Mouse (Mus musculus): ENCODE results near the gene Mccc1.

The Mccc1 gene

GRCm38 (mm10) chr3:35966493-35966892 lies 34.0 kb downstream of the Mccc1 start:
- DNase-seq (ENCODE audit: low read depth, low spot score), result no peak

GRCm38 (mm10) chr3:35964928-35965327 lies 35.5 kb downstream of the Mccc1 start:
- no peak for DNase-seq (ENCODE audit: low read depth, low spot score)

- no peak for DNase-seq (ENCODE audit: low read depth, low spot score)
Measured at GRCm38 (mm10) chr3:35963921-35964320, 36.6 kb downstream of the Mccc1 start.

GRCm38 (mm10) chr3:35963401-35963800 lies 37.1 kb downstream of the Mccc1 start:
- DNase-seq (ENCODE audit: low read depth, low spot score), result no peak

- DNase-seq (ENCODE audit: low read depth, low spot score), result no peak
Measured at GRCm38 (mm10) chr3:35962967-35963366, 37.5 kb downstream of the Mccc1 start.

- no peak for DNase-seq (ENCODE audit: low read depth, low spot score)
Measured at GRCm38 (mm10) chr3:35957230-35957629, 43.2 kb downstream of the Mccc1 start.

GRCm38 (mm10) chr3:35954901-35955575 lies 45.4 kb downstream of the Mccc1 start:
- DNase-seq (ENCODE audit: low read depth, low spot score), result no peak

GRCm38 (mm10) chr3:35953816-35954215 lies 46.7 kb downstream of the Mccc1 start:
- no peak for DNase-seq (ENCODE audit: low read depth, low spot score)

GRCm38 (mm10) chr3:35953184-35953583 lies 47.3 kb downstream of the Mccc1 start:
- DNase-seq (ENCODE audit: low read depth, low spot score), result no peak

- no peak for DNase-seq (ENCODE audit: low read depth, low spot score)
Measured at GRCm38 (mm10) chr3:35948197-35948596, 52.3 kb downstream of the Mccc1 start.

GRCm38 (mm10) chr3:35940520-35941135 lies 59.9 kb downstream of the Mccc1 start:
- no peak for DNase-seq (ENCODE audit: low read depth, low spot score)

GRCm38 (mm10) chr3:35940047-35940446 lies 60.4 kb downstream of the Mccc1 start:
- no peak for DNase-seq (ENCODE audit: low read depth, low spot score)

GRCm38 (mm10) chr3:35937345-35937744 lies 63.1 kb downstream of the Mccc1 start, which contains the start of gene Dcun1d1:
Dcun1d1 (minus strand) TSS chr3:35937445.
- DNase-seq (ENCODE audit: low read depth, low spot score), result no peak

GRCm38 (mm10) chr3:35933405-35933777 lies 67.1 kb downstream of the Mccc1 start:
- no peak for DNase-seq (ENCODE audit: low read depth, low spot score)

GRCm38 (mm10) chr3:35932735-35933404 lies 67.6 kb downstream of the Mccc1 start:
- DNase-seq (ENCODE audit: low read depth, low spot score), result no peak

GRCm38 (mm10) chr3:35931896-35932727 lies 68.4 kb downstream of the Mccc1 start:
- no peak for DNase-seq (ENCODE audit: low read depth, low spot score)

- DNase-seq (ENCODE audit: low read depth, low spot score), result no peak
Measured at GRCm38 (mm10) chr3:35931359-35931758, 69.1 kb downstream of the Mccc1 start.

- DNase-seq (ENCODE audit: low read depth, low spot score), result no peak
Measured at GRCm38 (mm10) chr3:35929831-35930230, 70.6 kb downstream of the Mccc1 start.

GRCm38 (mm10) chr3:35929406-35929805 lies 71.1 kb downstream of the Mccc1 start:
- DNase-seq (ENCODE audit: low read depth, low spot score), result no peak

GRCm38 (mm10) chr3:35925852-35926251 lies 74.6 kb downstream of the Mccc1 start:
- no peak for DNase-seq (ENCODE audit: low read depth, low spot score)

GRCm38 (mm10) chr3:35924007-35924406 lies 76.5 kb downstream of the Mccc1 start:
- DNase-seq (ENCODE audit: low read depth, low spot score), result no peak

GRCm38 (mm10) chr3:35923495-35923894 lies 77.0 kb downstream of the Mccc1 start:
- no peak for DNase-seq (ENCODE audit: low read depth, low spot score)
